Mouse (Mus musculus): ENCODE results near the gene Vav3.
"Not testable (repeated sequence)": the region's sequence is repeated elsewhere in the genome, so short reads cannot be mapped to it uniquely, and the experiment has no call there.

Gene Vav3

DNA sequence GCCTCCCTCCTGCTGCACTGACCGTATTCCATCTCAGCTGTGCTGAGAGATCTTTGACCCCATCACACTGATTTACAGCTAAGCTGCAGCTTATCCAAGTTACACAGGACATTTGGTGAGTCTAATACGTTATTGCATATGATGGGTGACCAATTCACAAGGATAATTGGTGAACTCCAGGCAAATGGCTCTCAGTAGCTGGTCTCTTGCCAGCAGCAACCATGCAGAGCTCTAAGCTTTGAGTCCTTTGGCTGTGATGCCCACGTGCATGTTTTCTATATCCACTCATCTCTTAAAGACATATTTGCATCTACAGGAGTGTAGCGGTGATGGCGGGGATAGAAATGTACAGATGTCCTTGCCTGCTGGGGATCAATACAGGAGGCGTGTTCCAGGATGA is 99.5 kb downstream of the Vav3 start:
- DNase-seq (ENCODE audit: low spot score in 2 of 2), result no peak

DNA sequence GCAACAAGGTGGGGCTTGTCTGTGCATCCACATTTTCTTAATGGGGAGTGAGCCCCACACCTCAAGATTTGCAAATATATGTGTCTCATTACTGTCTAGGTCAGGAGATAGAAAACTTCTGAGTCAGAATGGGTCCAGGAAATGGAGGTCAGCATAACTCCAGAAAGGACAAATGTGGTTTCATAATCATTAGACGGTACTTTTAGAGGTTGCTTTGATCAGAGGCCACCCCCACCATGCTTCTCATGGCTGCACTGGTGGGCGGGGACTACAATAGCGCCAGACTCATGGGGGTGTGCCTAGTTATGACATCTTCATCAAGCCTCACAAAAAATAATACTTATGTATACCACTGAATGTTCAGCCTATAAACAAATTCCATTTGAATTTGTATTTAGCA is 103.6 kb downstream of the Vav3 start:
- no peak for DNase-seq (ENCODE audit: low spot score in 2 of 2)

DNA sequence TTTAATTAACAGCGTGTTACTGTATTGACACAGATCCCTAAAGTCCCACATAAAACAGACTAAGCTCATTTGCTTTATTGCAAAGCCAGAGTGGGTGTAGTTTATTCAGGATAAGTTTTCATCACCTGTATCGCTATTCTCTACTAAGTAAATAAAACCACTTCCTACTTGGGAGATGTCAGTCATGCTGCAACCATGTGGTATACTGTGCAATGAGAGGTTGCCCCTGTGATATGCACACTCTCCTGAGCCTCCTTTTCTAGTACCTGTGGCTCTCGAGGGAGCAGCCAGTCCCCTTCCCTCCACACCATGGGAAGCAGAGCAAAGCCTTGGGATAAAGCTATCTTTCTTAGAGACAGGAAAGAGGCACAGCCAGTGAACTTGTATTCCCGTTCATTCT is 106.5 kb downstream of the Vav3 start:
- DNase-seq (ENCODE audit: low spot score in 2 of 2), result no peak

DNA sequence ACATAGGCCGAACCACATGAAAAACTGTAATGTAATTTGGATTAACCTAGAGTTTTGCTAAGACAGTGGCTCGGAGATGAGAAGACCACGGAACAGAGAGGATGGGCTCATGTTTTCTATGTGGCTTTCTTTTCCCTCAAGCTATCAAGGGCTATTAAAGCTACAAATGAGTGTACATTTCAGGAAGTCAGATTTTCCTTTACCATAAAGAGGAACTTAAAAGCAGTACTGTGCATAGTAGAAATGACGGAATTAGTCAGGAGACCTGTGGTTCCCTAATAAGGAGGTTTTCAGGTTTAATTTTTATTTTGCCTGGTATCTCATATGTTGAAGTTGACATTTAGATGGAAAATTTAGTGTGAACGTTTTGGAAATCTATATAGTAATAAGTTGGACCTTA is 107.8 kb downstream of the Vav3 start:
- not testable (repeated sequence) for DNase-seq (ENCODE audit: low spot score in 2 of 2)

GRCm38 (mm10) chr3:109451966-109452365 is 111.5 kb downstream of the Vav3 start:
- no peak for DNase-seq (ENCODE audit: low spot score in 2 of 2)

GRCm38 (mm10) chr3:109454633-109455032 is 114.2 kb downstream of the Vav3 start:
- DNase-seq (ENCODE audit: low spot score in 2 of 2), result no peak

DNA sequence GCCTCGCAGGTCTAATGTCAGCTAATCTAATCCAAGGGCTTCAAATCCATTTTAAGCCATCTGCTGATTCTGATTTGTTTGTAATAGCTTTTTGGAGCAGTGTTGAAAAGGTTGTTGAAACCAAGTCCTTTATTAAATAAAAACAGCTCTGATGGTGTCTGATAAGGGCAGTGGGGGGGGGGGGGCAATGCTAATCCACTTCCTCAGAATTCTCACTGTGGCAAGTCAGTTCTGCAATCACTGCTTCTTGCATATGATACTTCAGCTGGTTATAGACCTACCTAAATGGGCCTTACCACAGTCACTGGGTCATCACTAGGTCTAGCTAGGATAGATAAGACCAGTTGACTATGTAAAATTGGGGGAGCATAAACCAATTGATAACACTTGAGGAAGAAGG is 115.9 kb downstream of the Vav3 start:
- DNase-seq (ENCODE audit: low spot score in 2 of 2), result no peak

- DNase-seq (ENCODE audit: low spot score in 2 of 2), result no peak
These were observed 123.2 kb downstream of the Vav3 start for GRCm38 (mm10) chr3:109463684-109464083.

GRCm38 (mm10) chr3:109464600-109464999 is 124.1 kb downstream of the Vav3 start:
- no peak for DNase-seq (ENCODE audit: low spot score in 2 of 2)

GRCm38 (mm10) chr3:109466541-109466940 is 126.1 kb downstream of the Vav3 start:
- no peak for DNase-seq (ENCODE audit: low spot score in 2 of 2)

- DNase-seq (ENCODE audit: low spot score in 2 of 2), result no peak
These were observed 126.8 kb downstream of the Vav3 start for GRCm38 (mm10) chr3:109467288-109467687.

- no peak for DNase-seq (ENCODE audit: low spot score in 2 of 2)
These were observed 129.0 kb downstream of the Vav3 start for GRCm38 (mm10) chr3:109469465-109469864.

DNA sequence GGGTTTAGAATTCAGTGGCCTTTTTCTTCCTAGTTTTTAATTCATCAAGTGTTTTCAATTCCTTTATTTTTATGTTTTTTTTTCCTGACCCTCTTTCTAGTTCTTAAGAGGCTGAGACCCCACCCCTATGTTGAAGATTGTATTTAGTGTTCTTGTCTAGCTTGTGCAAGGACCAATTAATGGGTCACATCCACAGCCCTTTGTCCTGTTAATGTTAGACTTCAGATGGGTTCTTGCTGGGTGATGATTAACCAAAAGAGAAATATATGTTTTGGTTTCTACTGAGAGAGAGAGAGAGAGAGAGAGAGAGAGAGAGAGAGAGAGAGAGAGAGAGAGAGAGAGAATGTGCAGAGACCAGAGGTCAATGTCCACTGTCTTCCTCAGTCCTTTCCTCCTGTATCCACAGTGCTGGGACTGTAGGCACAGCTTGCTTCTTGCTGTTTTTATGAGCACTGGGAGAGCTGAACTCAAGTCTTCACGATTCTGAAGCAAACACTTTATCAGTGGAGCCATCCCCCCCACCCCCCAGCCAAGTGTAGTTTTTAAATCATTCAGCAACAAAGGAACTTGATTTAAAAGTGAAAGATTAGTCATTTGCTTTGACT is 130.3 kb downstream of the Vav3 start:
- DNase-seq (ENCODE audit: low spot score in 2 of 2), result no peak

GRCm38 (mm10) chr3:109476521-109476920 is 136.1 kb downstream of the Vav3 start:
- no peak for DNase-seq (ENCODE audit: low spot score in 2 of 2)

- DNase-seq (ENCODE audit: low spot score in 2 of 2), result no peak
These were observed 137.8 kb downstream of the Vav3 start for GRCm38 (mm10) chr3:109478297-109478696.

GRCm38 (mm10) chr3:109480625-109481024 is 140.2 kb downstream of the Vav3 start:
- DNase-seq (ENCODE audit: low spot score in 2 of 2), result no peak

DNA sequence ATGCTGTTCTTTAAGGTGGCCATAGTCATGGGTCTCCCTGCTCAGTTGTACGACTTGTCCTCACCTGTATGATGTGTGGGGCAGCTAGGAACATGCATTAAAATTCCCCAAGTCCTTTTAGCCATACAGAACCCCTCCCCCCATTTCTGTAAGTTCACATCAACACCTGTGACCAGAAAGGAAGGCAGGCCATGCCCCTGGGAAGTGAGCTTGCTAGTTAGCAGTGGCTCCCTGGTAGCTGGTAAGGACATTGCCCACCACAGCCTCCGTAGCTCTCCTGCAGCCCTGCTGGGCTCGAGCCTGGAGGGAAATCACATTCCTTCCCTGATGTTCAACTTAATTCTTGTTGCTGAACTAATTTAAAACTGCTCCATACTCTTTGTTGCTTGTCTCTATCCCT is 146.3 kb downstream of the Vav3 start:
- no peak for DNase-seq (ENCODE audit: low spot score in 2 of 2)

GRCm38 (mm10) chr3:109487823-109488222 is 147.4 kb downstream of the Vav3 start:
- no peak for DNase-seq (ENCODE audit: low spot score in 2 of 2)

DNA sequence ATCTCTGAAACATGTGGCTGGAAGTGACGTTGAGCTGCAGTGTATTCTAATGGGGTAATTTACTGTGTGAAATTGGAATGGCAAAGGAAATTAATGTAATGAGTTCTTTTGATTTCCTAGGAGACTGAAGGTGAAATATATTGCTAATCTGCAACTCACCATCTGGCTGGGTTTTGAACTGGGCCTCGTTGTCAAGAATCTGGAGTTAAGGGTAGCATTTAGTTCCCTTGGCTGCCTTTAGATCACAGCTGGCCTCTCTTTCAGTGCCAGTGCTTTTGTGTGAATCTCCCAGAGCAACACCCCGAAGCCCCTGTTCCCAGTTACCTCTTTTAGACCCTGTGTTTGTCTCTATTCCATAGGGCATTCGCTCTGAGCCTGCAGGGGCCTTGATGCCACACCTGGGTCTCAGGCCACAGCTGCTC is 148.3 kb downstream of the Vav3 start:
- no peak for DNase-seq (ENCODE audit: low spot score in 2 of 2)

GRCm38 (mm10) chr3:109490561-109491296 is 150.3 kb downstream of the Vav3 start:
- no peak for DNase-seq (ENCODE audit: low spot score in 2 of 2)

DNA sequence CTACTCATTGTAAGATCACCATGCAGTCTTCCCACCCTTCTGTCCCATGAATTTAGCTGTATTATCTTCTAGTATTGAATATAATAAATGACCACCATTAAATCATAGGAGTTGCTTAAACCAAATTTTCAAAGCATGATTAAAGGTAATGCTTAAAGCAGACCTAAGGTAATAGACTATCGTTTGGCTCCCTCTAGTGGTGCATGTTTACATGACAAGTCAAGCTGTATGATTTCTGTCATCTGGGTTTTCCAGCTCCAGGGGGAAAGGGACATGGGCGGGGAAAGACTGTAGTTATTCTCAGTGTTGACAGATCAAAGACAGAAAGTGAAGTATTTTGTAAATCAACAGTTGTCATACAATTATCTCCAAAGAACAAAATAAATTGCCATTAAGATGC is 151.1 kb downstream of the Vav3 start:
- DNase-seq (ENCODE audit: low spot score in 2 of 2), result peak; percentile 41 to 78

- DNase-seq (ENCODE audit: low spot score in 2 of 2), result peak in 1 of 2 experiments; percentile 11
These were observed 156.0 kb downstream of the Vav3 start for GRCm38 (mm10) chr3:109496461-109496860.

DNA sequence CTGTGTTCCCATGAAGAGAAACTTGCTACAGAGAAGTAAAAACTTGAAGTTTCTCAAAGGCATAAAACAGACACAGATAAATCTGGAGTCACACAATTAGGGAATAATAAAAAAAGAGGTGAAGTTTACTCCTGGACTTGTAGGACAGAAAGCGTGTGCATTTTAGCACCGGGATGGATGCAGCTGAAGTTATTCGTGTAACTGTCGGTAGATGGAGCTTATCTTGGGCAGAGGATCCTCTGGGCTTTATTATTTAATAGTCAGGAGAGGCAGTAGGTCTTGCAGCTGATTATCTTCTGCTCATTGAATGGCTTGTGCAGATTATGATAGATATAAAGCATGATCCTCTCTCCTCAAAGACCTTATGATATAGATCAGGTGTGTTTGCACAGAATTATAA is 156.6 kb downstream of the Vav3 start:
- DNase-seq (ENCODE audit: low spot score in 2 of 2), result no peak
